Mouse (Mus musculus) lung, adult 2 months (tissue): ENCODE results near the gene Dcst2.

ENCODE experiments used
- CTCF ChIP-seq: fragments of 200-500 bp; IDR thresholded peaks from 2 replicates; pipeline ENCODE4 v1.5.1; 2011; ENCODE audit warnings: mild to moderate bottlenecking, low read length, control low read depth; ENCODE audit not compliant: insufficient read depth
- POLR2A ChIP-seq: fragments of 200-500 bp; IDR thresholded peaks from 2 replicates; pipeline ENCODE4 v1.6.1; 2011; ENCODE audit warnings: low read depth, mild to moderate bottlenecking, control low read depth, low read length, borderline replicate concordance; ENCODE audit errors: extremely low read depth

- no peak for TF ChIP-seq CTCF
- TF ChIP-seq POLR2A = no peak
Measured at GRCm38 (mm10) chr3:89390699-89391662, 29.2 kb downstream of the Dcst2 start.
